Mouse (Mus musculus) embryonic facial prominence, embryonic 14.5 days (tissue): ENCODE results near the gene Ip6k3. TPM values are rescaled to one million over a fixed set of nuclear protein-coding genes. Genes with fewer than 3 reads are reported as not detected.

Experiments
- ATAC-seq: fragments of 200-750 bp; cut with Nextera tagmentation; 2 replicates; pipeline ENCODE4 v1.8.0; 2017; ENCODE audit warnings: low read depth, moderate number of reproducible peaks, moderate TSS enrichment
- DNase-seq: peaks from one replicate; pipeline ENCODE4 v3.0.0-alpha.2; 2015; ENCODE audit warnings: low spot score
- H3K27ac ChIP-seq: fragments of 300-500 bp; sonication (generic); replicated peaks from 2 replicates; pipeline ENCODE4 v1.5.1; 2014; ENCODE audit warnings: low read depth, mild to moderate bottlenecking, low read length, moderate library complexity
- H3K27me3 ChIP-seq: fragments of 300-500 bp; sonication (generic); replicated peaks from 2 replicates; pipeline ENCODE4 v1.6.1; 2014; ENCODE audit warnings: low read length; ENCODE audit not compliant: control insufficient read depth, insufficient read depth
- H3K36me3 ChIP-seq: fragments of 300-500 bp; sonication (generic); 2 replicates; pipeline ENCODE4 v1.6.1; 2014; ENCODE audit warnings: low read length, mixed read lengths; ENCODE audit not compliant: control insufficient read depth, insufficient read depth
- H3K4me1 ChIP-seq: fragments of 300-500 bp; sonication (generic); 2 replicates; pipeline ENCODE4 v1.6.1; 2014; ENCODE audit warnings: antibody characterized with exemption, low read length; ENCODE audit not compliant: control insufficient read depth, insufficient read depth
- H3K4me2 ChIP-seq: fragments of 300-500 bp; sonication (generic); 2 replicates; pipeline ENCODE4 v1.6.1; 2014; ENCODE audit warnings: low read depth, mild to moderate bottlenecking, low read length, moderate library complexity, mixed read lengths
- H3K4me3 ChIP-seq: fragments of 300-500 bp; sonication (generic); 2 replicates; pipeline ENCODE4 v1.5.1; 2014; ENCODE audit warnings: low read depth, mild to moderate bottlenecking, low read length
- H3K9ac ChIP-seq: fragments of 300-500 bp; sonication (generic); 2 replicates; pipeline ENCODE4 v1.6.1; 2014; ENCODE audit warnings: low read depth, mild to moderate bottlenecking, low read length, moderate library complexity, mixed read lengths
- H3K9me3 ChIP-seq: fragments of 300-500 bp; sonication (generic); 2 replicates; pipeline ENCODE4 v1.6.1; 2016; ENCODE audit warnings: low read length; ENCODE audit not compliant: control insufficient read depth
- WGBS: fragments of 180-500 bp; shearing (Covaris S2); extraction: QIAGEN DNeasy Blood & Tissue Kit; methylation state at CpG from one replicate; pipeline ENCODE4 v1.1.7; 2014; 5-methylcytosine and 5-hydroxymethylcytosine counted together
- polyA plus RNA-seq: library from polyadenylated mRNA; unstranded; fragments of >200 nt; fragmentation: Nextera tagmentation; extraction: Ambion mirVana; gene quantifications from 2 replicates; pipeline ENCODE4 v1.2.1, GENCODE M21; 2014

Gene Ip6k3
- polyA plus RNA-seq, 1 experiment from 2014 or later: 1.1 TPM

- H3K4me1 ChIP-seq: peaks cover 8% of the 10 kb centered on the region
- 80% methylated on average over 11 of the region's 11 CpGs for WGBS
- ATAC-seq (no peak), DNase-seq (no peak)
- H3K27me3 ChIP-seq: no peaks in the 10 kb centered on the region
- H3K9me3 ChIP-seq: no peaks in the 10 kb centered on the region
- peaks cover 59% of the 10 kb centered on the region for H3K36me3 ChIP-seq
- H3K27ac ChIP-seq: no peak overlapping the region
- no peak overlapping the region for H3K4me2 ChIP-seq
- H3K4me3 ChIP-seq: no peak overlapping the region
- no peak overlapping the region for H3K9ac ChIP-seq
Observed at GRCm38 (mm10) chr17:27200801-27201200, 33.2 kb upstream of the Ip6k3 start.

GRCm38 (mm10) chr17:27199864-27200263 lies 32.3 kb upstream of the Ip6k3 start:
- H3K9ac ChIP-seq: no peak overlapping the region
- WGBS: 82% methylated on average over 7 of the region's 7 CpGs
- no peaks in the 10 kb centered on the region for H3K27me3 ChIP-seq
- ATAC-seq (no peak), DNase-seq (no peak)
- no peaks in the 10 kb centered on the region for H3K9me3 ChIP-seq
- H3K27ac ChIP-seq: no peak overlapping the region
- no peak overlapping the region for H3K4me3 ChIP-seq
- H3K4me1 ChIP-seq: peaks cover 8% of the 10 kb centered on the region
- H3K4me2 ChIP-seq: no peak overlapping the region
- peaks cover 68% of the 10 kb centered on the region for H3K36me3 ChIP-seq

- H3K27me3 ChIP-seq: no peaks in the 10 kb centered on the region
- 98% methylated on average over 9 of the region's 9 CpGs for WGBS
- no peak overlapping the region for H3K9ac ChIP-seq
- no peak overlapping the region for H3K27ac ChIP-seq
- H3K4me1 ChIP-seq: peaks cover 8% of the 10 kb centered on the region
- ATAC-seq (no peak), DNase-seq (no peak)
- no peak overlapping the region for H3K4me2 ChIP-seq
- H3K36me3 ChIP-seq: peaks cover 74% of the 10 kb centered on the region
- no peak overlapping the region for H3K4me3 ChIP-seq
- no peaks in the 10 kb centered on the region for H3K9me3 ChIP-seq
Observed at GRCm38 (mm10) chr17:27199205-27199604, 31.6 kb upstream of the Ip6k3 start.

- WGBS: 61% methylated on average over 9 of the region's 9 CpGs
- Histone ChIP-seq H3K9me3 (no peaks in the 10 kb centered on the region), H3K27ac (no peak overlapping the region), H3K36me3 (peaks cover 94% of the 10 kb centered on the region), H3K27me3 (no peaks in the 10 kb centered on the region), H3K4me3 (no peak overlapping the region), H3K9ac (no peak overlapping the region), H3K4me1 (no peaks in the 10 kb centered on the region), H3K4me2 (no peak overlapping the region)
- no peak for DNase-seq
- no peak for ATAC-seq
Observed at GRCm38 (mm10) chr17:27196206-27196605, 28.6 kb upstream of the Ip6k3 start.

- WGBS: 61% methylated on average over 20 of the region's 20 CpGs
- no peak for DNase-seq
- H3K9me3 ChIP-seq: no peaks in the 10 kb centered on the region
- H3K9ac ChIP-seq: no peak overlapping the region
- H3K36me3 ChIP-seq: peaks cover 94% of the 10 kb centered on the region
- ATAC-seq: no peak
- no peak overlapping the region for H3K4me2 ChIP-seq
- no peaks in the 10 kb centered on the region for H3K27me3 ChIP-seq
- no peaks in the 10 kb centered on the region for H3K4me1 ChIP-seq
- H3K27ac ChIP-seq: no peak overlapping the region
- no peak overlapping the region for H3K4me3 ChIP-seq
Observed at GRCm38 (mm10) chr17:27194258-27195185, 26.9 kb upstream of the Ip6k3 start.

GRCm38 (mm10) chr17:27191804-27192203 lies 24.2 kb upstream of the Ip6k3 start:
- Histone ChIP-seq H3K9me3 (no peaks in the 10 kb centered on the region), H3K27ac (no peak overlapping the region), H3K4me2 (no peak overlapping the region), H3K36me3 (peaks cover 72% of the 10 kb centered on the region), H3K9ac (no peak overlapping the region), H3K27me3 (no peaks in the 10 kb centered on the region), H3K4me1 (no peaks in the 10 kb centered on the region), H3K4me3 (no peak overlapping the region)
- WGBS: 79% methylated on average over 5 of the region's 5 CpGs
- no peak for DNase-seq
- ATAC-seq: no peak

GRCm38 (mm10) chr17:27191189-27191588 lies 23.6 kb upstream of the Ip6k3 start:
- no peak overlapping the region for H3K4me3 ChIP-seq
- ATAC-seq: no peak
- no peaks in the 10 kb centered on the region for H3K27me3 ChIP-seq
- peaks cover 68% of the 10 kb centered on the region for H3K36me3 ChIP-seq
- no peak overlapping the region for H3K4me2 ChIP-seq
- no peak overlapping the region for H3K9ac ChIP-seq
- H3K9me3 ChIP-seq: no peaks in the 10 kb centered on the region
- WGBS: 84% methylated on average over 6 of the region's 6 CpGs
- H3K27ac ChIP-seq: no peak overlapping the region
- no peak for DNase-seq
- no peaks in the 10 kb centered on the region for H3K4me1 ChIP-seq

GRCm38 (mm10) chr17:27189640-27190216 lies 22.1 kb upstream of the Ip6k3 start:
- Histone ChIP-seq H3K4me2 (no peak overlapping the region), H3K4me1 (no peaks in the 10 kb centered on the region), H3K27me3 (no peaks in the 10 kb centered on the region), H3K27ac (no peak overlapping the region), H3K36me3 (peaks cover 53% of the 10 kb centered on the region), H3K9ac (no peak overlapping the region), H3K4me3 (no peak overlapping the region), H3K9me3 (no peaks in the 10 kb centered on the region)
- WGBS: 41% methylated on average over 10 of the region's 10 CpGs
- ATAC-seq: peak; percentile 56
- peak; percentile 59 for DNase-seq
